Mouse (Mus musculus) urinary bladder, postnatal 36 days (tissue): ENCODE results near the gene Mvb12b.
A peak's percentile ranks its signal among the peaks of the same experiment; 100 is the strongest.

ENCODE experiments used
- DNase-seq, 2 experiments: peaks; one replicate each; pipeline ENCODE4 v3.0.0; 2022; ENCODE audit warnings: low spot score in 2 of 2, mixed read lengths in 1 of 2

The Mvb12b gene

GRCm38 (mm10) chr2:33785596-33785995 is 102.2 kb downstream of the Mvb12b start:
- DNase-seq, result no peak

DNA sequence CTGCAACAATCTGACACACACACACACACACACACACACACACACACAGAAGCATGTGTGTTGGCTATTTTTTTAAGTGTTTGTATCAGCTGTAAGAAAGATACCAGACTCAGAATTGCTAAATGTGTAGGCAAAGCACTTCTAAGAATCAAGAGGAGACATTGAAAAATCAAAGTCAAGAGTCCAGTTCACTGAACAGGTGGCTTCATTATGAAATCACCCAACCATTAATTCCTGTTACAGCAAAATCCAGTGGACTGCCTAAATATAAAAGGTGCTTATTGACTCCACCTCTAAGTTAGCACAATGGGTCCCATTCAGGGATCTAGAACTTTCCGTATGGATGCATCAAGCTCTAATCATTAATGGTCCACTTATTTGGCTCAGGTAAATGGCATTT is 103.0 kb downstream of the Mvb12b start:
- DNase-seq, result no peak

DNA sequence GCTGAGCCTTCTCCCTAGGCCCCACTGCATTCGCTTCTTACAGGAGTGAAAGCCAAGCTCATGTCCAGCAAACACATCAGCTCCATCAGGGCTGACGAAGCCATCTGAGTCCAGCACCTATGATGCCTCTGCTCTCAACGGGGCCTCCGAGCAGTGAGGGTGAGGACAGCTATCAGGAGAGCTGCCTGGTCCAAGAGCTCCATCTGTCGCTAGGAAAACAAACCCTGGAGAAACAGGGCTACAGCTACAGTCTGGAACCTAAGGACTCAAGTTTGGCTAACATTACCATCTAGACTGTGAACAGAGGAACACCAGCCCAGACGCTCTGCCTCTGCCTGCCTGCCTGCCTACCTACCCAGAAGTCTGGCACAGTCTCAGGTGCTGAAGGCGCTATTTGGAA is 104.3 kb downstream of the Mvb12b start:
- DNase-seq, result no peak

GRCm38 (mm10) chr2:33781655-33782400 is 105.9 kb downstream of the Mvb12b start:
- DNase-seq, result no peak

DNA sequence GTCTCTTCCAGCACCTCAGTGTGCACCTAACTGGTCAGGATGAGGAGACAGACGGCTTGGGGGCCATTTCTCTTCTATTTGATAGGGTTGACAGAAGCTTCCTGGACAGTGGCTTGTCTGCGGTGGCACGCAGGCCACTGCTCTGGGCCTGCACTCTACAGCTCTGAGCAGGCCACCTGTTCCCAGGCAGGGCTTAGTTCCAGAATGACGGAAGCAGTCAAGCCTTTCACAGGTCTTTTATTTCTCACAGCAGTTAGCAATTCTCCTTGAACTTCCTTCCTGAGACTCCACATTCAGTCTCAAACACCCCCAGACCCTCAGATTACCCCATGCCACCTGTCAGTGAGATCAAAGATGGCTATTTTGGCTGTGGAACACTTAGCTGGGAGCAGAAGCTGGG is 109.3 kb downstream of the Mvb12b start:
- DNase-seq, result no peak

DNA sequence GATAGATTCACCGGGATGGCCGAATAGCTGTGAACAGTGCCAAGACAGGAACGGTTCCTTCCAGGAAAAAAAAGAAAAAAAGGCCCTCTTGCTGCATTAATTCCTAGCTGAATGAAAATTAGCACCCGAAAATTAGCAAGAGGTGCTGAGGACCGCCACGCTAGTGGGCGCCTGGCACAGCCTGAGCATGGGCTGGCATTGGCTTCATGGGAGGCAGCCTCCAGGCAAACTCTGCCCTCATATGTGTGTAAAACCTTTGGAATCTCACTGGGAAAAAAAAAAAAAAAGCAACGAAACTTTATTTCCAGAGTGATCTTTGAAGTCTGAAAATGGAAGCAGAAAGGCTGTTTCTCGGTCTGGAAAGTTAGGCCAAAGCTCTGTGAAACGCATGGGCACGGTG is 110.7 kb downstream of the Mvb12b start:
- DNase-seq, result no peak

DNA sequence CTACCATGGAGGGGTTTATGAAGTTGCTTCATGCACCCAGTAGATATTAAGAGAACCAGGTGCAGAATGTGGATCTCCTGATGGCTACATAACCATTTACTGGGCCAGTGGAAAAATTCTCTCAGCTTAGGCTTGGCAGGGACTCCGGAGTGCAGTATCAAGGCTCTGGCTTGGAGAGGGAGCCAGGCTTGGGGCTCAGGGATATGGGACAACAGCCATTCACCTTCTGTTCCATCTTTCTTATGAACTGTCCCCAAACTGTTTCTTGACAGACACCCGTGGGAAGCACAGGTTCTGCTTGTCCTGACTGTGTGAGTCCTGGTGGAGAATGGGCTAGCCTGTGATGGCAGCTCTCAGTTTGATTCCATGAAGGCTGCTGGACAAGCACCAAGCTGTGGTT is 112.9 kb downstream of the Mvb12b start:
- DNase-seq, result no peak

- no peak for DNase-seq
Observed at GRCm38 (mm10) chr2:33774106-33774505, 113.6 kb downstream of the Mvb12b start.

- DNase-seq, result no peak
Observed at GRCm38 (mm10) chr2:33772439-33772838, 115.3 kb downstream of the Mvb12b start.

DNA sequence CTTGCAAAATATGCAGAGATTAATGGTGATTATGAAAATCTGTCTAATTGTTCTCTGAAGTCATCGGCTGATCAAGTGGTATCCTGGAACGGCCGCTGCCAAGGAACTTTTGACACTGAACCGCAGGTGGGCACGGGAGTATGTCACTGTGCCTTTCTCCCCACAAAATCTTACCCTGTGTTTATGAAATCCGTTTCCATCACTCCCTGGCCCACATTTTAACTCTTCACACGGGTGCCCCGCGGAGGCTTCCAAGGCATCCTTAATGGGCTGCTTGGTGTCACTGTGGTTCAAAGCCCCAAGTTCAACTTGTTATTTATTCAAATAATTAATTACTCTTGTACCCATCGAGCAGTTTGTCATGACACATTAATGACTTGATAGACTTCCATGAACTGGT is 116.4 kb downstream of the Mvb12b start:
- DNase-seq, result no peak

GRCm38 (mm10) chr2:33770526-33771130 is 117.1 kb downstream of the Mvb12b start:
- no peak for DNase-seq

- DNase-seq, result no peak
Observed at GRCm38 (mm10) chr2:33764476-33764875, 123.3 kb downstream of the Mvb12b start.

DNA sequence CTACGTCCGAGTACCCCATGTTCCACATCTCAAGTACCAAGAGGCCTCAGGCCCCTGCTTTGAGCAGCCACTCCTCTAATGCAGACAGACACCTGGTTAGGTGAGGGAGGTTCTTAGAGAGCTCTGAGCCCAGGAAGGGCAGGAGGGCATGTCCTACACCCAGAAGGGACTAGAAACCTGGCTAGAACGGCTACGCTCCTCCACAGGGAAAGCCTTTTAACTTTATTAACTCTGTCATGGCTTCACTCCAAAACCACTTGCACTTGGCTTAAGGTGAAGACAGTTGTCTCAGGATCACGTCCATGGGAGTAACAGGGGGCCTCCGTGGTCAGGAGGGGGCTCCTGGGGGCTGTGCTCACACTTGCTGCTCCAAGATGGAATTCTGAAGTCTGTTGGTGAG is 125.5 kb downstream of the Mvb12b start:
- DNase-seq, result no peak

DNA sequence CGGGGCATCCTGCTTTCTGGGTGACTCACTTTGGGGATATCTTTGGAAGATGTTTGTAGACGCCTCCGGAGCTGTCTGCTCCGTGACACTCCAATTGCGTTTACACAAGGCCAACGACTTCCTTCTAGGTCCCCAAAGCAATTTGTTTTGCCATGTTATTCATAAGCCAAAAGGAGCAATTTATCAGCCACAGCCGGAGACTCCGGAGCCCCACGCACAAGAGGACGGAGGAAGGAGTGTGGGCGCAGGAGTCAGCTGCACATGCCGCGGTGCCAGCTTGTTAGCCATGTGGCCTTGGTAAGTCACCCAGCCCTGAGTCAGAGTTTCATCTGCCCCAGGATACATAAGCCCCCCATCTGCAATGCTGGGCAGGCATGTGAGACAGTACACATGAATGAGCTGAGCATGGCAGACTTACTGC is 127.2 kb downstream of the Mvb12b start:
- DNase-seq, result no peak

DNA sequence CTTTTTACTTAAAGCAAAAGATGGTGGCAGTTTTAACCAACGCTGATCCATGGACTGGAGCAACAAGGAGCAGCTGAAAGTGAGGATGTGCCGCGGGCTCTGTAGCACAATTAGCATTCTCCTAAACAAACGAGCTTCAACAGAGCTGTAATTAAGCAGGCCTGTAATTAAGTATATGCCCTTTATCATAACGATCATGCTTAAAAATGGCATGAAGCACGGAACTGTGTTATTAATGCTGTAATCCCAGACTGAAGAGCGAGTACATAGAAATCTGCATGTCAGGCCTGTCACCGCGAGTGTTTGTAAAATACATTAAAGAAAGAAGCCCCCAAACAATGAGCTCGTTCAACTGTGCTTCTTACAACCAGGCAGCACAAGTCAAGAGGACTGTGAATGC is 128.3 kb downstream of the Mvb12b start:
- DNase-seq, result no peak

GRCm38 (mm10) chr2:33755633-33756020 is 132.1 kb downstream of the Mvb12b start:
- DNase-seq, result peak in 1 of 2 experiments; percentile 8

GRCm38 (mm10) chr2:33754980-33755632 is 132.6 kb downstream of the Mvb12b start:
- no peak for DNase-seq

DNA sequence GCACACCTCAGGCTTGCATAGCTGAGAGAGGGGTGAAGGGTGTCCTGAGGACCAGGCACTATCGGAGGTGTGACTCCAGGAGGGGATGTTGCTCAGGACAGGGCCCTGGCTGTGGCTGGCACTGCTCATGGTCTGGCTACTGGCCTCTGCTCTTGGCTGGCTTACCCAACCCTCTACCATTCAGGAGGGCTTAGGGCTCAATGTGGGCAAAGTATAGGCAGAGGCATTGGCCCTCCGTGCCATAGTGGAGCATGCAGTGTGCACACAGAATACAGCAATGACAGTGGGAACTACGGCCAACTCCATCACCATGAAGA is 133.5 kb downstream of the Mvb12b start:
- no peak for DNase-seq

DNA sequence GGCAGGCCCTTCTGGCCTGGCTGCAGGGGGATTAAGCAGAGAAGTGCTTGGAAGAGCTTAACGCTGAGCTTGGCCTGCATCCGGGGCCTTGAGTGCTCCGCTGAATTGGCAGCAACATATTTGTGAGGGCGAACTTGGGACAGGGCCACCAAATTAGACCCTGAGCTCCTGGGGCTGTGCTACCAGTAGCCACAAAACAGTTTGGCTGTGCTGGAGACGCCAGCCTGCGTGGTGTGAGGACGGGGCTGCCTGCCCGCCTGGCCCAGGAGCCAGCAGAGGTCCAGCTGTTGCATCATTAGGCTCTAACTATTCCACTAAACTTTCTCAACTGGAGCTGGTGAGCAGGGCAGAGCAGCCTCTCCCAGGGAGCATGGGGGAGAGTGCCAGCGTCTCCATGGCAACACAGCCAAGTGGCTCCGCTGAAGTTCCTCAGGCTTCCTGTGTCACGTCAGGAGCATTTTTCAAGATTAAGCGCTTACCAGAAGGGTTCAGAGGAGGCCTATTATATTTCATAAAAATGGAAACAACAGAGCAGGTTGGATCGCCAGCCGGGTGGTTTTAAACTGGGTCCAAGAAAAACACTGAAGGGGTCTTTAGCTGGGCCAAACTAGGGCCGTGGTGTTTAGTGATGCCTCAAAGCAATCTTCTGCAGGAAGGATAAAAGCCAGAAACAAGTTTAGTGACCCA is 134.0 kb downstream of the Mvb12b start:
- DNase-seq, result peak; percentile 37 to 82

- DNase-seq, result no peak
Observed at GRCm38 (mm10) chr2:33750611-33751010, 137.1 kb downstream of the Mvb12b start.

DNA sequence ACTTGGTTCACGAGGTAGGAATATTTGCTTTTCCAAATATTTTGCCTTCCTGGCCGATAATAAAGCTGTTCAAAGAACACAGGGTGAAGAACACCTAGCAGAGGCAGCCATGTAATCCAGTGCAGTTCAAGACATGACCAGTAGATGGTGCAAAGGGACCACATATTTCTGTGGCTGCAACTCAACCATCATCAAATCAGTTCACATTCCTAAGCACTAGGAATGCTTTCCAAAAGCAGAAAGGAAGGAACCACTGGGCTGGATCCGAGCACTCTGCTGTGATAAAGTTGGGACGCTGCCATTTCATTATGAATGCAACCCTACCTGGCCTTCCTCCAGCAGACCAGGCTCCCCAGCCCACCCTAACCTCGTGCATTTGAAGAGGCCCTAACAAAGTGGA is 141.3 kb downstream of the Mvb12b start:
- DNase-seq, result peak; percentile 43 to 55

DNA sequence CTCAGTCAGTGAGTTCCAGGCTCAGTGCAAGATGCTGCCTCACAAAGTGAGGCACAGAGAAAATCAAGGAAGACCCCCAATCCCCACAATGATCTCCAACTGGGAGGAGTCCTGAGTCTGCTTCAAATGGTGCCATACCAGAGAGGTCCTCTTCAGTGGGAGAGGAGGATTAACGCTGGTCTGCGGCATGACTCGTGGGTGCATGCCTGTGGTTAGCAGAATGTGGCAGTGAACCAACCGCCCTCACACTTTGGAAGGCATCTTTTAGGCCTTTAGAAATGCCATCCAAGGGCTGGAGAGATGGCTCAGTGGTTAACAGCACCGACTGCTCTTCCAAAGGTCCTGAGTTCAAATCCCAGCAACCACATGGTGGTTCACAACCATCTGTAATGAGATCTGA is 142.0 kb downstream of the Mvb12b start:
- DNase-seq, result no peak

- DNase-seq, result no peak
Observed at GRCm38 (mm10) chr2:33737128-33737527, 150.6 kb downstream of the Mvb12b start.
